Mouse (Mus musculus) cerebellum, postnatal 36 days (tissue): ENCODE measurements around the gene Tcf7l1.

Experiments used
- DNase-seq, 2 experiments: peaks; one replicate each; pipeline ENCODE4 v3.0.0; 2021 to 2022; ENCODE audit warnings: mixed read lengths in 2 of 2

Tcf7l1 gene

GRCm38 (mm10) chr6:72619734-72620532, 169.1 kb downstream of the Tcf7l1 start:
- DNase-seq, result no peak

DNA sequence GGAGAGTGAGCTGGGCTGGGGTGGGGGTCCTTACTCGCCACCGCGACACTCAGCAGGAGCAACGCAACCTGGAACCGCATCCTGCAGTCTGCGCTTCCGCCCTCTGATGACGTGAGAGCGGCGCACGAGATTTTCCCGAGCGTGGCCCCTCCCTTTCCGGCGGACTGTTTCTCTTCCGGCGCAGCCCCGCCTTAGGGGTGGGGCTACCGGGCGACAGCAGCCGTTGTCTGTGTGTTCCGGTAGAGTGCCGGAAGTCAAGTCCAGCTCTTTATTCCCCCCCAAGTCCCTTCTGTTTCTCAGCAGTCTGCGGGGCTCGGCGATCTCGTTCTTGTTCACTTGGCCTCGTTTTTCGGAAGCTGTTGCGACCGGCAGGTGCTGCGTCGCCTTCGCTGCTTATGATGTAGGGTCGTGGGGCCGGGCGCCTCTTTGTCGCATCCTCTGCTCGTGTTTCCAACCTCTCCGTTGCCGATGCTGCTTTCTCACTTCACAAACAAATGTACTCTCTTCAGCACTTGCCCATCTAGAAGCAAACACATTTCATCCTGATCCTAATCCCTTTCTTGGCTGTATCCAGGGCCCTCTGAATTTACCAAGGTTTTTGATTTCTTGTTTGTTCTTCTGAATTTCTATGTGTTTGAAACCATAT, 172.3 kb downstream of the Tcf7l1 start, which contains the start of gene Tgoln1:
Tgoln1 (minus strand) TSS at position 358 of the 646 bp plus-strand sequence.
- peak; percentile 89 to 93 for DNase-seq

DNA sequence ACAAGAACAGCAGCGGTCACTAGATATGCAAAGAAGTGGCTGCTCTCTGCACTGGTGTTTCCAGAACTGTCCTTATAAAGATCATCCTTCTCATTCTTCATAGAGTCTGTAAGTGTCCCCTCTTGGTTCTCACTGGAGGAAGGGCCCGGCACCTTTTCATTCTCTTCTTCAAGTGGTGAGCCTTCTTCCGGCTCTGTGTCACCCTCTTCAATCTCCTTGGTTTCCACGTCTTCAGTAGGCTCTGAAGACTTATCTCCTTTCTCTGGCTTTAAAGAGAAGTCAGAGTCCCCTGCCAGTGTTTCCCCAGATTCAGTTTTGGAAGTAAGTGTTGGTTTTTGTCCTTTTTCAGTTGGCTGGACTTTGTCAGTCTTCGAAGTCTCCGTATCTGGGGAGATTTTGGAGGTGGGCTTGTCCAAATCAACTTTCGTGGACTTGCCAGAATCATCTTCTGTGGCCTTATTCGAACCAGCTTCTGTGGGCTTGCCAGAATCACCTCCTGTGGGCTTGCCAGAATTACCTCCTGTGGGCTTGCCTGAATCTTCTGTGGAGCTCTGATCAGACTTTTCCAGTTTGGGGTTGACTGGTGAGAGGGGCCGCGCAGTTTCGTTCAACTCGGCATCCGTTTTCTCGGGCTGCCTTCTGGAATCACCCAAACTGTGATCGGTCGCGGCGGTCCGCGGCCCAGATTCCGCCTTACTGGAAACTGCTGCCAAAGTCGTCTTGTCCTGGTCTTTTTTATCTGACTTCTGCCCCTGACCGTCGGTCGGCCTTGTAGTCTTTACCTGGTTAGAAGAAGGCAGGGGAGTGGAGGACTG, 173.3 kb downstream of the Tcf7l1 start:
- no peak for DNase-seq

- no peak for DNase-seq
Measured at GRCm38 (mm10) chr6:72615151-72615550, 173.9 kb downstream of the Tcf7l1 start.

DNA sequence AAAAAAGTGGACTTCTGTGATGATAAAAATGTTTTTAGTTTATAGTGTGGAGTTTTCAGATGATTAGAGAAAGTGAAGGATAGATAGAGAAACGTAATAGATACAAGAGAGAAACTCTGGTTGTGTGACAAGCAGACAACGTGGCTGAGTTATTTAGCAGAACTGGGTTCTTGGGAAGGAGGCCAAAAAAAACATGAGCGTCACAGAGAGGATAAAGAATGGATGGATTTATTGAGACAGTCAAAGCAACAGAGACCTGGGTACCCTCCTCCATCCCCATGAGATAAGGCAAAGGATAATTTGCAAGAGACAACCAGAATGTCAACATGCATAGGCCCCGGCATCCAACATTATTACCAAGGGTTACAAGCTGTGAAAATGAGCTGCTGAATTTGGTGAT, 178.8 kb downstream of the Tcf7l1 start:
- DNase-seq, result no peak

- no peak for DNase-seq
Measured at GRCm38 (mm10) chr6:72608662-72609184, 180.3 kb downstream of the Tcf7l1 start.

- no peak for DNase-seq
Measured at GRCm38 (mm10) chr6:72607676-72608075, 181.4 kb downstream of the Tcf7l1 start.

DNA sequence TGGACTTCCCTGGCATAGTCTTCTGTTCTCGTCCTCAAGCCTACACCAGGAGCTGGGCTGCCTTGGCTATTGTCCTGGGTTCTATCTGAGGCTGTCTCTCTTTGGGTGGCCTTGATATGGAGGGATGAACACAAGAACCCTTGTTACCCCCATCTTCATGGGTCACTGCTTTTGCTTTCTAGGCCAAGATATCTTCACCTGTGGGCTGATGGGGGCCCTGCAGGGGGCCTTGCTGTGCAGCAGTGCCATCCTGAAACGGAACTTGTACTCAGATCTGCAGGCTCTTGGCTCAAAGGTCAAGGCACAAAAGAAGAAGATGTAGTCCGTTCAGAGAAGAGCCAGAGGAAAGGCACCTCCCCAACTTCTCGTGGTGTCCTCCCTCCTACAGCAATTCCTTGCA, 182.0 kb downstream of the Tcf7l1 start:
- DNase-seq, result no peak

DNA sequence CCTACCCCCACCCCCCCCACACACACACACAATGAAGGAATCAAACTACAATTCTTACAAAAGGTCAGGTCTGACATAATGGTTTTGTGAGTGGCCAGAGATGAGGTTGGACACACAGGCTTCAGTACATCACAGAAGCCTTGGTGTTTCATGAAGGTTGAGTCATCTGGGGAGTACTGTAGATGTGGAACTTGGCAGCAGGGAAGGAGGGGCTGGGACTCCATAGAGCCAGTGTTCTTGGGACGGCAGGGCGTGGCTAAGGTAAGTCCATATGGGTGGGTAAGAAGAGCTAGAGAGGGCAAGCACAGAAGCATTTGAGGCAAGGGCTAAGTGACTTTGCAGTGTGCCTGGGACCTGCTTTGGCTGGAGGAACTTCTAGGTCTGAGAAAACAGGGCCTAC, 185.0 kb downstream of the Tcf7l1 start:
- no peak for DNase-seq

GRCm38 (mm10) chr6:72601732-72602131, 187.3 kb downstream of the Tcf7l1 start:
- DNase-seq, result peak; percentile 76 to 82

GRCm38 (mm10) chr6:72600771-72601170, 188.3 kb downstream of the Tcf7l1 start:
- DNase-seq, result no peak

GRCm38 (mm10) chr6:72600216-72600615, 188.8 kb downstream of the Tcf7l1 start:
- DNase-seq, result no peak

DNA sequence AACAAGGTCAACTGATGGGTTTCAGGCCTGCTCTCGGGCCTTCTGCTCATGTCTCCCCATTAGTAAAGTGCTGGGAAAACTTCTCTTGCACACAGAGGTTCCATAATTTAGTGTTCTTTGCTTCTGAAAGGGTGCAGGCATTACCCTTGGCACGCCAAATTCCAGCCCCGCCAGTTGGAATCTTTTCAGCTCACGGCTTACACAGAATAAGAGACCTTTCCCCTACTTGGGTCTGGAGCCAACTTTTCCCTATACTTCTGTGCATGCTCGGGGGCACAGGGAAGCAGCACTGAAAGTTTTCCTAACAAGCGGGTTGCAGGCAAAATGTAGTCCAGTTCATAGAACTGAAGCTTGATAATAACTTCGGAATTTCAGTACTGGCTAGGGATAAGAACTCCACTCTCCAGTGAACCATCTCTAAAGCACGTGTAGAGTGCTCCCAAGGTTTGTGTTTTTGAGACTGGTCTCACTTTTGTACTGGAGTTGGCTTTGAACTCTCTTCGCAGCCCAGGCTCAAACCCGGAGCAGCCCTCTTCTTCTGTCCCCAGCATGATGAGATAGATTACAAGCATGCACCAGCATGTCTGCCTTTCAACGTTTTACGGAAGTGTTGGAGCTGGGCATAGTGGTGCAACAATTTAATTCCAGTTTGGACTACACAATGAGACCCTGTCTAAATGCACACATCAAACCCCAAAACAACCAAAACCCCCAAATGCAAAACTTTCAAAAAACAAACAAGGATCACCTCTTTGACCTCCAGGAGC, 190.1 kb downstream of the Tcf7l1 start:
- DNase-seq, result peak in 1 of 2 experiments; percentile 28

DNA sequence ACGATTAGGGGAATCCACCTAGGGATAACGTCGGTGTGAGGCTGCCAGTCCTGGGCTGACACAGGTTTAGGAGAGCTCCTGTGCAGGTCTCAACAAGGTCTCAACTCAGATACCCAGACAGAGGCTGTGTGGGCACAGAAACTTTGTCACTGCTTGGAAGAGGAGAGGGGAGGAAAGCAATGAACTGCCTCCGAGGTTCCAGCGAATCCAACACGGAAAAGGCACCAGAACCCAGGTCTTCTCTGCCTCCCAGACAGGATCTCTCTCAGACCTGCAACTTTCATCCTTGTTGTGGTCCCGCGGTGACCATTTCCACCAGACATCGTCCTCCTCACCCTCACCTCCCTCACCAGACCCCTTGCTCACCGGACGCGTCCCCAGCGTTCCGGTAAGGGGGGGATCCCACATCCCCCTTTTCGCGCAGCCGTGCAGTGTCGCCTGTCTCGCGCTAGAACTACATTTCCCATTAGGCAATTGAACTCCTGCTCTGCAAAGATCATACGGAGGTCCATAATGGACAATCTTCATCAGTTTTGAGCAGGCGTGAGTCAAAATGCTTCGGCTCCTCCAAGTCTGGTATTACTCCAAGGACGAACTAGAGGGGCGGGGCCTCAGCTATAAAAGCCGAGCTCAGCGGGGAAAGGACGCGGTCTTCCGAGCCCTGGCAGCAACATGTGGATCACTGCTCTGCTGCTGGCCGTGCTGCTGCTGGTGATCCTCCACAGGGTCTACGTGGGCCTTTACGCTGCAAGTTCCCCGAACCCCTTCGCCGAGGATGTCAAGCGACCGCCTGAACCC, 190.9 kb downstream of the Tcf7l1 start, which contains the start of the genes Elmod3 and Retsat:
Elmod3 (minus strand) TSS at position 458 of the 798 bp plus-strand sequence.
Retsat (plus strand) TSS at position 520 of the 798 bp plus-strand sequence.
- peak; percentile 70 to 81 for DNase-seq

DNA sequence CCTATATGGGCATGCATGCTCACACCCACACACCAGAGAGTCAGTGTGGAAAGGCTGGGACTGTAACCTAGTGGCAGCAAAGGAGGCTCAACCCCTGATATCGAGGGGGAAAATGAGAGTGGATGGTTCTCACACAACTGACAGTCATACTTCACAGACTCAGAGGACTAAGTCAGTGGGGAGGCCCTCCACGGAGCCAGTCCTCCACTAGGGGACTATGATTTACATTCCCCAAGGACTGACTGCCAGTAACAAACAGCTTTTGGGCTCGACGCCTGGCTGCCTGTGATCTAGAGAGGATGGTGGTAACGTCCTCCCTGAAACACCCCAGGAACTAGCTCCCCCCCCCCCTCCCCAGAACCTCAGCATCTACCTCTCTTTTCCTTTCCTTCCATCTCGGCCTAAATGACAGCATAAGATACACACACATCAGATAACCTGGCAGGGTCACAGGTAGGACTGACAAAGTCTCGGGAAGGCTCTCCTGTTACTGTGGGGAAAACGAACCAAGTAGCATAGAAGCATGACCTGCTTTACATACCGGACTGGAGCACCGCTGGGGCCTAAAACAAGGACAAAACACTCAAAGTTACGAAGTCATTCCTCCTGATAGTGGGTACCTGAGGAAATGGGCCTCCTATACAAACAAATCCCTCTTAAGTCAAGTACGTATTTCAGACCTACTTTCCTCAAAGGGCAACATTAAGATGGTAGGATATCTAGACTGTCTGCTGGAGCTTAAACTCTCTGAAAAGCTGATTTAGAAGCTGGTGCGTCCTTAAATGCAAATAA, 191.8 kb downstream of the Tcf7l1 start:
- no peak for DNase-seq

GRCm38 (mm10) chr6:72593914-72594313, 195.1 kb downstream of the Tcf7l1 start:
- no peak for DNase-seq

GRCm38 (mm10) chr6:72593011-72593803, 195.8 kb downstream of the Tcf7l1 start:
- no peak for DNase-seq

DNA sequence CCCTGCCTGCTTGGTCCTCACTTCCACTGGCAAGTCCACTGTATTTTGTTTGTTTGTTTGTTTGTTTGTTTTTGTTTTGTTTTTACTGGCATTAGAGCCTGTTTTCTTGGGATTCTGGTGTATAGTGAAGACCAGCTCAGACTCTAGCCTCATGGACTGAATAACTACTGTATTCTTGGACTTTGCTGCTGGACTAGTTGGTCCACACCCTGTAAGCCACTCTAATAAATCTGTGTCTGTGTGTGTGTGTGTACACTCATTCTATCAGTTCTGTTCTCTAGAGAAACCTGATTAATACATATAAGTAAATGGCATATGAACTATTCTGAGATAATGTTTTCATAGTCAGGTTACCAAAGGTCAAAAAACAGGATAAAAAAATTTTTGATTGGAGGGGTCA, 198.9 kb downstream of the Tcf7l1 start:
- no peak for DNase-seq

DNA sequence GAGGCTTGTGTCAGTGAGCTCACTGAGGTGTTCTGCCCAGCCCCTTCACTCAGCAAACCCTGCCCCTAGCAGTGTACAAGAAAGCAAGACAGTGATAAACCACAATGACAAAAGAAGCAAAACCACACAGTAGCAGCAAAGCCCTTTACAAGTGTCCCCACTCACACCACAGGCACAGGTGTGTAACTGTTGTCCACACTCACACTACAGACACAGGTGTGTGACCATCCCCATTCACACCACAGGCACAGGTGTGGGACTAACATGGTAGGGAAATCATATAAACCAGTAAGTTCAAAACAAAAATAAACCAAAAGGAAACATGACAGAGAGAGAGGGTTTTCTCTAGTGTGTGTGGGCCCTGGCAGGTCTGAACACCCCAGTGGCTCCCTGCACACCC, 200.7 kb downstream of the Tcf7l1 start:
- DNase-seq, result no peak

DNA sequence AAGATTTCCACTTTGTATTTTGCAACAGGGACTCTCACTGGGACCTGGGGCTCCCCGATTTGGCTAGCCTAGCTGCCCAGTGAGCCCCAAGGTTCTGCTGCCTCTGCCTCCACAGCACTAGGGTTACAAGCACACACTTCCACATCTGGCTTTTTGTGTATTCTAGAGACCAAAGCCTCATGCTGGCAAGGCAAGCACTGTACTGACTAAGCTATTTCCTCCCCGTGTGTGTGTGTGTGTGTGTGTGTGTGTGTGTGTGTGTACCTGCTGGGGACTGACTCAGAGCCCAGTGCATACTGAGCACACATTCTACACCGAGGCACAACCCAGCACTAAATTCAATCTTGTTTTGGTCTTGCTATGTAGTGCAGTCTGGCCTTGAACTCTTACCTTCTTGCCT, 202.4 kb downstream of the Tcf7l1 start:
- no peak for DNase-seq
